Mouse (Mus musculus): Measurements from ENCODE around the gene Abl1. TPM values are rescaled to one million over a fixed set of nuclear protein-coding genes. Genes with fewer than 3 reads are reported as not detected.
A peak's percentile ranks its signal among the peaks of the same experiment; 100 is the strongest.

The Abl1 gene
- total and polyA plus RNA-seq, 2 experiments from 2014 or later, result 14.5 to 69.3 TPM

- no peak overlapping the region for H3K4me2 ChIP-seq (ENCODE audit: low read depth, low read length)
- no peak overlapping the region for H3K27ac ChIP-seq (ENCODE audit: low read depth)
- H3K4me1 ChIP-seq (ENCODE audit: control insufficient read depth, insufficient read depth), result peaks cover 3% of the 10 kb centered on the region; the same call in 1 of the 2 replicates
- ATAC-seq (ENCODE audit: insufficient read depth, low read depth) (no peak), DNase-seq (ENCODE audit: low spot score) (no peak)
- H3K9me3 ChIP-seq (replicated peaks; ENCODE audit: control insufficient read depth, low read length), result no peaks in the 10 kb centered on the region
- H3K9ac ChIP-seq (replicated peaks; ENCODE audit: low read depth, low read length), result no peak overlapping the region
- H3K4me3 ChIP-seq (ENCODE audit: low read depth, low read length), result no peak overlapping the region
- TF ChIP-seq EP300 (IDR thresholded peaks at IDR 0.05; ENCODE audit: low read depth), result no peak
- no peak for TF ChIP-seq CTCF (IDR thresholded peaks at IDR 0.05; ENCODE audit: low read depth)
- WGBS, result 82% methylated on average over 7 of the region's 7 CpGs
- H3K27me3 ChIP-seq (ENCODE audit: control insufficient read depth, insufficient read depth, low read length), result peaks cover 59% of the 10 kb centered on the region
- H3K36me3 ChIP-seq (replicated peaks; ENCODE audit: control insufficient read depth, insufficient read depth, low read length), result no peaks in the 10 kb centered on the region
Measured at GRCm38 (mm10) chr2:31656374-31656773, 31.8 kb upstream of the Abl1 start.

DNA sequence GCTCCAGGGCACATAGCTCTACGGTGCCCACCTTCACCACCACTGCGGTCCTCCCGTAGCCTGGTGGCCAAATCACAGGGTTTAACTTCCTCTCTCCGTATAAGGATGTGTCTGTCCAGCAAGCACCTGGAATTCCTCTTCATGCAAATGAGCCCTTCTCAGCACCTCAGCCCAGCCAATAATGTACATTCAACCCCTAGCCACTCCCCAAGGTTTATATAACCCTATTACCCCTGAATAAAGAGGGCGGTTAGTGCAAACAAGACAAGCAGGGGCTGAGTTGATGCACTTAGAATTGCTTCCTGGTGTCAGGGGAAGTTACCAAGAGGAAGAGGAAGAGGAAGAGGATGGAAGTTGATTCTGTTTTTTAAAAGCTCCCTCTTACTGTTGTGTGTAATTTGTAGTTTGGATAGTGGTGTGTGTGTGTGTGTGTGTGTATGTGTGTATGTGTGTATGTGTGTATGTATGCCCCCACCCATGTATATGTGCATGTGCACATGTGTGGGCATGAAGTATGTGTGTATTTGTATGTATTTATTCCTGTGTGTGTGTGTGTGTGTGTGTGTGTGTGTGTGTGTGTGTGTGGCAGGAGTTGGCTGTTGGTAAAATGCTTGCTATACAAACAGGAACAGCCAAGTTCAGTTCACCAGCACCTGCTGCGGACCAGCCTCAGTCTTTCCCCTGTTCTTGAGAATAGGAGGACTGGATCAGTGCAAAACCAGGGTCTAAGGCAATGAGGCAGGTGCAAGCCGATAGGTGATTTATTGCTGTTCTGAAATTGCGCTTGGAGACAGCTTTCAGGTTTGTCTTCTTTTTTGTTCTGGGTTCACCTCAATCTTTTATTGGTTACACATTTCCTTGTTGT lies 25.0 kb upstream of the Abl1 start:
- Histone ChIP-seq H3K9me3 (replicated peaks; ENCODE audit: control insufficient read depth, low read length) (no peaks in the 10 kb centered on the region), H3K36me3 (replicated peaks; ENCODE audit: control insufficient read depth, insufficient read depth, low read length) (no peaks in the 10 kb centered on the region), H3K4me2 (ENCODE audit: low read depth, low read length) (no peak overlapping the region), H3K9ac (replicated peaks; ENCODE audit: low read depth, low read length) (no peak overlapping the region), H3K4me1 (ENCODE audit: control insufficient read depth, insufficient read depth) (no peaks in the 10 kb centered on the region), H3K27ac (ENCODE audit: low read depth) (no peak overlapping the region), H3K4me3 (ENCODE audit: low read depth, low read length) (no peak overlapping the region), H3K27me3 (ENCODE audit: control insufficient read depth, insufficient read depth, low read length) (peaks cover 9% of the 10 kb centered on the region; the same call in 1 of the 2 replicates)
- TF ChIP-seq EP300 (IDR thresholded peaks at IDR 0.05; ENCODE audit: low read depth) (no peak), CTCF (IDR thresholded peaks at IDR 0.05; ENCODE audit: low read depth) (no peak)
- ATAC-seq (ENCODE audit: insufficient read depth, low read depth) (no peak), DNase-seq (ENCODE audit: low spot score) (no peak)
- 58% methylated on average over 8 of the region's 8 CpGs for WGBS

GRCm38 (mm10) chr2:31663804-31664180 lies 24.4 kb upstream of the Abl1 start:
- ATAC-seq (ENCODE audit: insufficient read depth, low read depth), result no peak
- no peak overlapping the region for H3K4me3 ChIP-seq (ENCODE audit: low read depth, low read length)
- no peaks in the 10 kb centered on the region for H3K36me3 ChIP-seq (replicated peaks; ENCODE audit: control insufficient read depth, insufficient read depth, low read length)
- peaks cover 9% of the 10 kb centered on the region; the same call in 1 of the 2 replicates for H3K27me3 ChIP-seq (ENCODE audit: control insufficient read depth, insufficient read depth, low read length)
- no peaks in the 10 kb centered on the region for H3K9me3 ChIP-seq (replicated peaks; ENCODE audit: control insufficient read depth, low read length)
- H3K27ac ChIP-seq (ENCODE audit: low read depth), result no peak overlapping the region
- no peak overlapping the region for H3K9ac ChIP-seq (replicated peaks; ENCODE audit: low read depth, low read length)
- no peak for DNase-seq (ENCODE audit: low spot score)
- no peak for TF ChIP-seq CTCF (IDR thresholded peaks at IDR 0.05; ENCODE audit: low read depth)
- no peak for TF ChIP-seq EP300 (IDR thresholded peaks at IDR 0.05; ENCODE audit: low read depth)
- H3K4me1 ChIP-seq (ENCODE audit: control insufficient read depth, insufficient read depth), result no peaks in the 10 kb centered on the region
- H3K4me2 ChIP-seq (ENCODE audit: low read depth, low read length), result no peak overlapping the region
- WGBS, result 91% methylated on average over 1 of the region's 1 CpGs

- no peak overlapping the region for H3K9ac ChIP-seq (replicated peaks; ENCODE audit: low read depth, low read length)
- H3K27ac ChIP-seq (ENCODE audit: low read depth), result no peak overlapping the region
- H3K9me3 ChIP-seq (replicated peaks; ENCODE audit: control insufficient read depth, low read length), result no peaks in the 10 kb centered on the region
- 0 out of 2 replicates have a peak, but pooled peaks cover 3% of the 10 kb centered on the region for H3K27me3 ChIP-seq (ENCODE audit: control insufficient read depth, insufficient read depth, low read length)
- TF ChIP-seq EP300 (IDR thresholded peaks at IDR 0.05; ENCODE audit: low read depth) (no peak), CTCF (IDR thresholded peaks at IDR 0.05; ENCODE audit: low read depth) (peak; percentile 42)
- DNase-seq (ENCODE audit: low spot score), result no peak
- H3K4me2 ChIP-seq (ENCODE audit: low read depth, low read length), result no peak overlapping the region
- no peak overlapping the region for H3K4me3 ChIP-seq (ENCODE audit: low read depth, low read length)
- 32% methylated on average over 4 of the region's 4 CpGs for WGBS
- no peaks in the 10 kb centered on the region for H3K36me3 ChIP-seq (replicated peaks; ENCODE audit: control insufficient read depth, insufficient read depth, low read length)
- ATAC-seq (ENCODE audit: insufficient read depth, low read depth), result no peak
- H3K4me1 ChIP-seq (ENCODE audit: control insufficient read depth, insufficient read depth), result peaks cover 4% of the 10 kb centered on the region; the same call in 1 of the 2 replicates
Measured at GRCm38 (mm10) chr2:31667332-31667731, 20.8 kb upstream of the Abl1 start.

- H3K4me3 ChIP-seq (ENCODE audit: low read depth, low read length), result peak within 1 kb of the TSS; percentile 72
- peak within 1 kb of the TSS; percentile 90 for H3K4me2 ChIP-seq (ENCODE audit: low read depth, low read length)
- ATAC-seq (ENCODE audit: insufficient read depth, low read depth) (peak; percentile 99), DNase-seq (ENCODE audit: low spot score) (peak; percentile 97)
- H3K4me1 ChIP-seq (ENCODE audit: control insufficient read depth, insufficient read depth), result peaks cover 4% of the 10 kb centered on the region; the same call in 1 of the 2 replicates
- peak within 1 kb of the TSS; percentile 62 for H3K27ac ChIP-seq (ENCODE audit: low read depth)
- H3K27me3 ChIP-seq (ENCODE audit: control insufficient read depth, insufficient read depth, low read length), result no peaks in the 10 kb centered on the region
- TF ChIP-seq CTCF (IDR thresholded peaks at IDR 0.05; ENCODE audit: low read depth) (no peak), EP300 (IDR thresholded peaks at IDR 0.05; ENCODE audit: low read depth) (no peak)
- peaks cover 14% of the 10 kb centered on the region for H3K36me3 ChIP-seq (replicated peaks; ENCODE audit: control insufficient read depth, insufficient read depth, low read length)
- WGBS, result under 1% methylated on average over 27 of the region's 27 CpGs
- no peaks in the 10 kb centered on the region for H3K9me3 ChIP-seq (replicated peaks; ENCODE audit: control insufficient read depth, low read length)
- H3K9ac ChIP-seq (replicated peaks; ENCODE audit: low read depth, low read length), result peak within 1 kb of the TSS; percentile 69
Measured at GRCm38 (mm10) chr2:31670551-31671035, 17.6 kb upstream of the Abl1 start, which contains the start of gene Exosc2. Exosc2 (plus strand) TSS chr2:31670715.
